Mouse (Mus musculus): Measurements from ENCODE around the gene Foxf2. TPM values are rescaled to one million over a fixed set of nuclear protein-coding genes. Genes with fewer than 3 reads are reported as not detected.

The Foxf2 gene
- total RNA-seq, 4 experiments from 2014 or later, result 0.10 to 0.24 TPM; not detected in 2

DNA sequence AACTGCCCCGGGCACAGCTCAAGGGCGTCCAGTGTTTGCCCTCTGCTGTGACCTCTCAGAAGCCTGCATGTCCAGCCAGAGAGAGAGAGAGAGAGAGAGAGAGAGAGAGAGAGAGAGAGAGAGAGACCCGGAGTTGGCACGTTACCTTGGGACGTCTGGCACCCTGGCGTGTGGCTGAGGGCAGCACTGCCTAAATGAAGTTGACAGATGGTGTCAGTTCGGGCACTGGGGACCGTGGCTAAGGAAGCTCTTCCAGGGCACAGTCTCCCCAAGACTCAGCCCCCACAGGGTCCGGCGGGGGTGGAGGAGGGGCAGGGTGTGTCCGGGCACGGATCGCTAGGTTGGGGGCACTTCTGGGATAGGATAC, 667 bp upstream of the Foxf2 start:
- no peak for DNase-seq (ENCODE audit: low spot score in 2 of 2)

- no peak for DNase-seq (ENCODE audit: low spot score in 2 of 2)
Observed at GRCm38 (mm10) chr13:31626183-31626801, 676 bp downstream of the Foxf2 start.

GRCm38 (mm10) chr13:31626991-31627625, 1.5 kb downstream of the Foxf2 start:
- no peak for DNase-seq (ENCODE audit: low spot score in 2 of 2)

- no peak for DNase-seq (ENCODE audit: low spot score in 2 of 2)
Observed at GRCm38 (mm10) chr13:31627864-31628690, 2.5 kb downstream of the Foxf2 start.

- DNase-seq (ENCODE audit: low spot score in 2 of 2), result no peak
Observed at GRCm38 (mm10) chr13:31628691-31629180, 3.1 kb downstream of the Foxf2 start.

DNA sequence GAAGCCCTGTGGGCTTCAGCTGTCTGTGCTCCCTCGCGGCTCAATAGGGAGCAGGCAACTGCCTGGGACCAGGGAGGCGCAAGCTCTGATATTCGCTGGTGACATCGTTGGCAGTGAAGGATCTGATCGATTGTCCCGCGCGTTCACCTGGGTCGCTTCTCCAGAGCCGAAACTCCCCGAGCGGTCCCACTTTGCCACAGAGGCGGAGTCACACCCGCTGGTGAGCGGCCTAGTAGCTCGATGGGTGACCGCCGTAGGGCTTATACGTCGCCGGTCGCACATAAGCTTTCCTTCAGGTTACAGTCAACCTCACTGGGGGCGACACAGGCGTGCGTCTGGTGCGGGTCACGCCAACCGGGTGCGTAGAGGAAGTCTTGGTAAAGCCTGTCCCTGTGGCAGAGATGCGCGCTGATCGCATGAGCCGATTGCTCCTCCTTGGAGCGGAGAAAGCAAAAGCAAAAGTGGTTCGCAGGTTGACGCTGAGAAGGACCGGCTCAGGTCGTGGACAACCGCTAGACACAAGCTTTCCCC, 3.8 kb downstream of the Foxf2 start:
- DNase-seq (ENCODE audit: low spot score in 2 of 2), result no peak

- DNase-seq (ENCODE audit: low spot score in 2 of 2), result no peak
Observed at GRCm38 (mm10) chr13:31630051-31630450, 4.4 kb downstream of the Foxf2 start.

GRCm38 (mm10) chr13:31630551-31630950, 4.9 kb downstream of the Foxf2 start:
- DNase-seq (ENCODE audit: low spot score in 2 of 2), result no peak

DNA sequence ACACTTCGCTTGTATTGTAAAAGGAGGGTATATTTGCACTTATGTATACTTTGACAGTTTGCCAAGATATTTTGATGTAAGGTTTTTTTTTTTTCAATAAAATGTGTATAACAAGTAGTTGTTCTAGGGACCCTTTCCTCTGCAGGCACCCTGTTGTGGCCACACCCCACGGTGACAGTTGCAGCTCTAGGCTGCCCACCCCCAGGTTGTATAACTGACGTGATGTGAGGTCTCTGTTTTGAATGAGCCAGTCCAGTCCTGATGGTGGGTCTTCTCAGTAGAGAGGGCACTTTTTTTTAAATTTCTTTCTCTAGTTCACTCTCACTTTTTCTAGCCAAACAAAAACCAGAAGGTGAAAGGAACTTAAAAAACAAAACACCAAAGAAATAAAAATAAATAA, 5.7 kb downstream of the Foxf2 start:
- DNase-seq (ENCODE audit: low spot score in 2 of 2), result no peak

DNA sequence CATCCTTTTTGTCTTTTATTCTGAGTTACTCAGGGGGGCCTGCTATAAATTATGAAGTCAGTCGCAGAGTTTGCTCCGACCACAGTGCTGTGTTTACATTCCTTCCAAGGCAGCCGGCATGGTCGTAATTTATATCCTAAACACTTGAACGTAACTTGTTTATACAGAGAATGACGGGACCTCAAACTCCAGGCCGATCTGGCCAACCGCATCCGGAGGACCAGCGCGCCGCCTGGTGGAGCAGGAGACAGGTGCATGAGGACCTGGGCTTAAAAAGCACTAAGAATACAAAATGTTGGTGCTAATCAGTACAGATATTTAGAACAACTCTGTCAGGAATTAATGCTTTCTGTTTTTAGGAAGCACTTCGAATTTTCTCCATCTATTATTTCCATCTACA, 6.8 kb downstream of the Foxf2 start:
- peak in 1 of 2 experiments; percentile 37 for DNase-seq (ENCODE audit: low spot score in 2 of 2)

GRCm38 (mm10) chr13:31633259-31633658, 7.6 kb downstream of the Foxf2 start:
- no peak for DNase-seq (ENCODE audit: low spot score in 2 of 2)

GRCm38 (mm10) chr13:31635546-31635945, 9.9 kb downstream of the Foxf2 start:
- DNase-seq (ENCODE audit: low spot score in 2 of 2), result no peak

DNA sequence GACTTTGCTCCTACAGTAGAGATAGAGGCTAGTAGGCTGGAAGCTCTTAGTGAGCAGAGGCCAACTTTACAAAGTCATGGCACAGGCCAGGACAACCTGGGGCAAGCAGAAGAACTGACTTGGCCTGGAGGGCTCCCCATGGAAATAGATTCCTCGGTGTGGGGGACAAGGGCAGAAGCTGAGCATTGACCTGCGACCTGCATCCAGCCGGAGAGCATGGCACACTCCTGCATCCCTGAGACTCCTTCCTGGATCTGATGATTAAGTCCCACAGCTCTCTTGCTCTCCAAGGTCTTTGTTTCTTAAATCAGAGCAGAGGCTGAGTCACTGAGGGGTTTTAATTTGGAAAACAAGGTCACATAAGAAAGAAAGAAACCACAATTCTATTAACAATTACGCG, 15.9 kb downstream of the Foxf2 start:
- DNase-seq (ENCODE audit: low spot score in 2 of 2), result no peak

GRCm38 (mm10) chr13:31652131-31652745, 26.6 kb downstream of the Foxf2 start:
- DNase-seq (ENCODE audit: low spot score in 2 of 2), result no peak

DNA sequence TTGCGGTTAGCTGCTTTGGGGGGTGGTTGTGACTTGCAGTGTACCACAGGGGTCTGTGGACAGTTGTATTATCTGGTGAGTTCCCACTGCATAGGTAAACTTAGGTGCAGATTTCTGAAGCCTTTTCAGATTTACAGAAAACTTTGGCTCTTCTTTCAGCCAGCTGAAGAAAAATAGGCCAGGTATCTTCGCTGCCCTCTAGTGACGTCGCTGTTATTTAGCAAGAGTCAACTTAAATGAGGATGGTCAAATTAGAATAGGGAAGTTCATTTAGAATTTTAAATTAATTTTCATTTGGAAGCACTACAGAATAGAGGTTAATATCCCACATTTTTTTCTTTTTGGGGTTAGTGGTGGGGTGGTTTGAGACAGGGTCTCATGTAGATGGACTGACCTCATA, 30.6 kb downstream of the Foxf2 start:
- no peak for DNase-seq (ENCODE audit: low spot score in 2 of 2)

GRCm38 (mm10) chr13:31658212-31658611, 32.6 kb downstream of the Foxf2 start:
- DNase-seq (ENCODE audit: low spot score in 2 of 2), result no peak

DNA sequence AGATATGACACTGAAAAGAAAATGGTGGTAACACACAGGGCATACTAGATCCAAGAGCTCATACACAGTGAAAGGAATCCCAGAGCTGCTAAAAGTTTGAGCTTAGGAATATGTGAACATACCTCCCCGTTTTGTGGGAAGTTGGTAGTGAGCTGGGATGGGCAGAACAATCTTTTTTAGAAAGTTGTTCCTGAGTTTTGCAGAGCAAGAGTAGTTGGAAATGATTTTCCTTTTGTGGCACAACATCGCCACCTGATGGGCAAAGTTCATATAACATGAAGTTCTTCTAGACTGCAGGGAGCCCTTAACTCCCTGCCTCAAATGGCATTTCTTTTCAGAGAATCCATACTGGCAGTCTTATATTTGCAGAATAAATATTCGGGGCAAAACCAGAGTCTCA, 33.3 kb downstream of the Foxf2 start:
- DNase-seq (ENCODE audit: low spot score in 2 of 2), result peak in 1 of 2 experiments; percentile 8

DNA sequence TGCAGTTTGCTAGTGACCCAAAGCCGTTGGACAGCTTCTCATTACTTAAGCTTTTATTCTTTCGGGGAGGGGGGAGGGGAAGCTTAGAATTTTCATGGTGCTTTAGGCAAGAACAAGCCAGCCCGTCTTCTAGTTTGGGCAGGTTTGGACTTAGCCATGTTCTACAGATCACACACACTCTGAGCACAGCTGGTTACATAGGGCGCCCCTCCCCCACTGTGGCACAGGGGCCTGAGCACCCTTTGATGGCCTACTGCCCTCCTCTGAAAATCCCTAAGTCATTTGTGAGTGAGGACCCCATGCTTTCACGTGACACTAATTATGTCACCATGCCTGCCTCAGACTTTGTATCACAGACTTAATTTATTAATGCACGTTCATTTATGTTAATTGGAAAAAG, 35.6 kb downstream of the Foxf2 start:
- DNase-seq (ENCODE audit: low spot score in 2 of 2), result no peak

GRCm38 (mm10) chr13:31665376-31665775, 39.8 kb downstream of the Foxf2 start:
- DNase-seq (ENCODE audit: low spot score in 2 of 2), result no peak

- no peak for DNase-seq (ENCODE audit: low spot score in 2 of 2)
Observed at GRCm38 (mm10) chr13:31667919-31668524, 42.4 kb downstream of the Foxf2 start.

DNA sequence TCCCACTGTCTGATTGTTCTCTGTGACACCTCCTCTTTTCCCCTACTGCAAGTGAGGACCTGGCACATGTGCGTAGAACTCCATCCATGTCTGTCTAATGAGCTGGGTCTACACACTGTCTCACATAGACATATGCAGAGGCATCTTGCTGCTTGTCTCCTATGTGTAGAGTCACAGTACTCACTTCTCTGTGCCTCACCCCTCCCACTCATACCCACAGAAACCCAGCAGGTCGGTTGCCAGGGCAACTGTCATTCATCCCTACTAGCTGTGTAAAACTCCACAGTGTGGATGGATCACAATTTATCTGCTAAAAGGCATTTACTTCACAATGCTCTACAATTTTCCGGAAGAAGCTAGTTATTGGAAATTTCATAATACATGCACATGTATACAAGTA, 46.5 kb downstream of the Foxf2 start:
- DNase-seq (ENCODE audit: low spot score in 2 of 2), result no peak

Data from gastrocnemius, adult 8-10 months (tissue).